Mouse (Mus musculus): ENCODE data around the gene Tnp1.

The Tnp1 gene

GRCm38 (mm10) chr1:73004890-73005289, 10.8 kb downstream of the Tnp1 start:
- no peak for DNase-seq

- no peak for DNase-seq
Observed at GRCm38 (mm10) chr1:73002637-73003036, 13.1 kb downstream of the Tnp1 start.

GRCm38 (mm10) chr1:73001961-73002360, 13.7 kb downstream of the Tnp1 start:
- DNase-seq: no peak

GRCm38 (mm10) chr1:72994751-72995528, 20.8 kb downstream of the Tnp1 start:
- DNase-seq: no peak

GRCm38 (mm10) chr1:72992944-72993464, 22.7 kb downstream of the Tnp1 start:
- DNase-seq: no peak

- no peak for DNase-seq
Observed at GRCm38 (mm10) chr1:72992209-72992608, 23.5 kb downstream of the Tnp1 start.

- no peak for DNase-seq
Observed at GRCm38 (mm10) chr1:72988904-72989303, 26.8 kb downstream of the Tnp1 start.

- DNase-seq: no peak
Observed at GRCm38 (mm10) chr1:72986715-72987114, 29.0 kb downstream of the Tnp1 start.

GRCm38 (mm10) chr1:72978956-72979355, 36.8 kb downstream of the Tnp1 start:
- DNase-seq: no peak

GRCm38 (mm10) chr1:72974226-72974625, 41.5 kb downstream of the Tnp1 start:
- no peak for DNase-seq

- no peak for DNase-seq
Observed at GRCm38 (mm10) chr1:72970461-72970860, 45.2 kb downstream of the Tnp1 start.

GRCm38 (mm10) chr1:72969113-72969812, 46.4 kb downstream of the Tnp1 start:
- no peak for DNase-seq

GRCm38 (mm10) chr1:72966423-72966822, 49.3 kb downstream of the Tnp1 start:
- DNase-seq: no peak
